Mouse (Mus musculus): ENCODE measurements at regions not wholly inside any gene's neighbourhood (a gene's known extent, or its start where the extent isn't known, plus 50 kb on each side); places are given as distances from the start of the nearest gene placed in this dataset.

- Histone ChIP-seq H3K36me3 (ENCODE audit: insufficient read depth, low read length) (no peaks in the 10 kb centered on the region), H3K27ac (no peak overlapping the region), H3K9me3 (replicated peaks; ENCODE audit: low read length) (no peaks in the 10 kb centered on the region), H3K4me1 (replicated peaks; ENCODE audit: insufficient read depth, low read length) (peaks cover 8% of the 10 kb centered on the region), H3K27me3 (ENCODE audit: insufficient read depth, low read length) (no peaks in the 10 kb centered on the region), H3K9ac (ENCODE audit: low read depth, low read length) (no peak overlapping the region), H3K4me3 (replicated peaks; ENCODE audit: low read depth, low read length) (no peak overlapping the region), H3K4me2 (ENCODE audit: low read length) (no peak overlapping the region)
- 58% methylated on average over 2 of the region's 2 CpGs for whole genome bisulfite sequencing
- DNase-seq (ENCODE audit: low spot score) = no peak
- ATAC-seq (replicated peaks; ENCODE audit: low FRiP score, low read depth) = no peak
- TF ChIP-seq CTCF (IDR thresholded peaks at IDR 0.05; ENCODE audit: low read depth) = no peak
Observed at GRCm38 (mm10) chr6:101517584-101517983, 139.9 kb upstream of the Pdzrn3 start.

- Histone ChIP-seq H3K27ac (no peak overlapping the region), H3K9me3 (replicated peaks; ENCODE audit: low read length) (no peaks in the 10 kb centered on the region), H3K4me3 (replicated peaks; ENCODE audit: low read depth, low read length) (no peak overlapping the region), H3K27me3 (ENCODE audit: insufficient read depth, low read length) (no peaks in the 10 kb centered on the region), H3K36me3 (ENCODE audit: insufficient read depth, low read length) (no peaks in the 10 kb centered on the region), H3K9ac (ENCODE audit: low read depth, low read length) (no peak overlapping the region), H3K4me1 (replicated peaks; ENCODE audit: insufficient read depth, low read length) (no peaks in the 10 kb centered on the region), H3K4me2 (ENCODE audit: low read length) (no peak overlapping the region)
- DNase-seq (ENCODE audit: low spot score) (no peak), ATAC-seq (replicated peaks; ENCODE audit: low FRiP score, low read depth) (no peak)
- TF ChIP-seq CTCF (IDR thresholded peaks at IDR 0.05; ENCODE audit: low read depth) = no peak
- WGBS = 47% methylated on average over 2 of the region's 2 CpGs
Observed at GRCm38 (mm10) chr6:101513696-101514095, 136.0 kb upstream of the Pdzrn3 start.

DNA sequence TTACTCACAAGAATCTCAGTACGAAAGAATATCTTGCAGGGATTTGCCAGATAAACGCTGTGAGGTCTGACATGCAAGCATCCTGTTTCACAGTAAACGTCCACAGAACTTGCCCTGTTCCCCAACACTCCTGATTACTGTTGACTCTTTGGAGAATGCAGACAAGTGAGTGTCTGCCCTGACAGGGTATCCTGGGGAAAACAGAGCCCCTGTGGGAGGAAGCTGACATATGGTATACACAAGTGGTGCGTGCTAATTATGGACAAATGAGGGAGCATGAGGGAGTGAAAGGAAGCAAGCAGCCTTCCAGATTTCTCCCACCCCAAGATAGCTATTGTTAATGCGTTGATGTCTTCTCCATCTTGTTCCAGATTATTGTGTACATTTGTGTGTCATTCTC lies 124.5 kb upstream of the Pdzrn3 start:
- 36% methylated on average over 5 of the region's 5 CpGs for WGBS
- H3K9ac ChIP-seq (ENCODE audit: low read depth, low read length) = no peak overlapping the region
- TF ChIP-seq CTCF (IDR thresholded peaks at IDR 0.05; ENCODE audit: low read depth) = no peak
- no peaks in the 10 kb centered on the region for H3K27me3 ChIP-seq (ENCODE audit: insufficient read depth, low read length)
- H3K9me3 ChIP-seq (replicated peaks; ENCODE audit: low read length) = no peaks in the 10 kb centered on the region
- ATAC-seq (replicated peaks; ENCODE audit: low FRiP score, low read depth) = no peak
- H3K4me2 ChIP-seq (ENCODE audit: low read length) = no peak overlapping the region
- no peaks in the 10 kb centered on the region for H3K4me1 ChIP-seq (replicated peaks; ENCODE audit: insufficient read depth, low read length)
- no peaks in the 10 kb centered on the region for H3K36me3 ChIP-seq (ENCODE audit: insufficient read depth, low read length)
- no peak overlapping the region for H3K4me3 ChIP-seq (replicated peaks; ENCODE audit: low read depth, low read length)
- DNase-seq (ENCODE audit: low spot score) = no peak
- no peak overlapping the region for H3K27ac ChIP-seq

DNA sequence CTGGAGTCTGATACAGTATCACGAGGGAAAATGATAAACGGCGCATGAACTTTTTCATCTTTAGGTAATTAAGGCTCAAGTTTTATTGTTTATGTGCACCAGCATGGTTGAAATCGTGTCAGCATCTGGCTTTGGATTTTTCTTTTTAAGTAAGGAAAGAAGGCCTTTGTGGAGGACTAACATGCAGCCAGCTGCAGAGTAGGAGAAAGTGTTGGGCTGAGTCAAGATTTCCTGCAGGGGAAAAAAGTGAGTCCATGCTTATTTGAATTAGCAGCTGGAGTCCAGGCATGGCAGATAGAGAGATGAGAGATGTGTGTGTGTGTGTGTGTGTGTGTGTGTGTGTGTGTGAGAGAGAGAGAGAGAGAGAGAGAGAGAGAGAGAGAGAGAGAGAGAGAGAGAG lies 124.0 kb upstream of the Pdzrn3 start:
- no peaks in the 10 kb centered on the region for H3K4me1 ChIP-seq (replicated peaks; ENCODE audit: insufficient read depth, low read length)
- H3K27ac ChIP-seq = no peak overlapping the region
- 69% methylated on average over 4 of the region's 4 CpGs for WGBS
- no peak for TF ChIP-seq CTCF (IDR thresholded peaks at IDR 0.05; ENCODE audit: low read depth)
- H3K4me2 ChIP-seq (ENCODE audit: low read length) = no peak overlapping the region
- H3K36me3 ChIP-seq (ENCODE audit: insufficient read depth, low read length) = no peaks in the 10 kb centered on the region
- H3K27me3 ChIP-seq (ENCODE audit: insufficient read depth, low read length) = no peaks in the 10 kb centered on the region
- DNase-seq (ENCODE audit: low spot score) (no peak), ATAC-seq (replicated peaks; ENCODE audit: low FRiP score, low read depth) (no peak)
- H3K9me3 ChIP-seq (replicated peaks; ENCODE audit: low read length) = no peaks in the 10 kb centered on the region
- H3K9ac ChIP-seq (ENCODE audit: low read depth, low read length) = no peak overlapping the region
- H3K4me3 ChIP-seq (replicated peaks; ENCODE audit: low read depth, low read length) = no peak overlapping the region

- H3K27me3 ChIP-seq (ENCODE audit: insufficient read depth, low read length) = no peaks in the 10 kb centered on the region
- no peak overlapping the region for H3K4me2 ChIP-seq (ENCODE audit: low read length)
- no peak for DNase-seq (ENCODE audit: low spot score)
- no peaks in the 10 kb centered on the region for H3K36me3 ChIP-seq (ENCODE audit: insufficient read depth, low read length)
- TF ChIP-seq CTCF (IDR thresholded peaks at IDR 0.05; ENCODE audit: low read depth) = no peak
- no peak overlapping the region for H3K9ac ChIP-seq (ENCODE audit: low read depth, low read length)
- H3K4me3 ChIP-seq (replicated peaks; ENCODE audit: low read depth, low read length) = no peak overlapping the region
- H3K4me1 ChIP-seq (replicated peaks; ENCODE audit: insufficient read depth, low read length) = no peaks in the 10 kb centered on the region
- H3K9me3 ChIP-seq (replicated peaks; ENCODE audit: low read length) = no peaks in the 10 kb centered on the region
- H3K27ac ChIP-seq = no peak overlapping the region
- ATAC-seq (replicated peaks; ENCODE audit: low FRiP score, low read depth) = no peak
Observed at GRCm38 (mm10) chr6:101500202-101500601, 122.5 kb upstream of the Pdzrn3 start.

DNA sequence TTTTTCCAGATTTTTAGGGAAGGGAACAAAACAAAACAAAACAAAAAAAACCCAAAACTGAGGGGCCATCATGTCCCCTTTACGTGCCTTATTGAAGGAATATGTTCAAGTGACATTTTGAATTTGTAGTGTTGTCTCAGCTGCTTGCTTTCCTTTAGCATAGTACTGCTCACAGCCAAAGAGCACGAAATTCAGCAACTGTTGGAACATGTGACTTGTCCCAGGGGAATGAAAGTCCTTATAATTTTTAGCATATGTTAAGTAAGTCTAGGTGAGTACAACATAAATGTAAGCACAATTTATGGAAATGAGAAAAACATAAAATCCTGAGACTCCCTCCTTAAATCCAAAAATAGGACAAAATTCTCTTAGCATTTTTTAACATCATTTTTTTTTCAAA lies 110.8 kb upstream of the Pdzrn3 start:
- peak; percentile 14 for DNase-seq (ENCODE audit: low spot score)

More for the DNA sequence above, 110.8 kb upstream of the Pdzrn3 start:
- H3K4me3 ChIP-seq (replicated peaks; ENCODE audit: low read depth, low read length) = no peak overlapping the region
- no peak overlapping the region for H3K27ac ChIP-seq
- no peak for ATAC-seq (replicated peaks; ENCODE audit: low FRiP score, low read depth)
- no peaks in the 10 kb centered on the region; the same call in 1 of the 2 replicates for H3K4me1 ChIP-seq (replicated peaks; ENCODE audit: insufficient read depth, low read length)
- WGBS = 38% methylated on average over 2 of the region's 2 CpGs
- H3K27me3 ChIP-seq (ENCODE audit: insufficient read depth, low read length) = no peaks in the 10 kb centered on the region
- no peak for TF ChIP-seq CTCF (IDR thresholded peaks at IDR 0.05; ENCODE audit: low read depth)
- H3K36me3 ChIP-seq (ENCODE audit: insufficient read depth, low read length) = no peaks in the 10 kb centered on the region
- no peak overlapping the region for H3K4me2 ChIP-seq (ENCODE audit: low read length)
- no peaks in the 10 kb centered on the region for H3K9me3 ChIP-seq (replicated peaks; ENCODE audit: low read length)
- no peak overlapping the region for H3K9ac ChIP-seq (ENCODE audit: low read depth, low read length)

Measured in kidney, postnatal 0 days (tissue).